Mouse (Mus musculus) megakaryocyte, embryonic 14.5 days (primary cell): ENCODE data around the gene Jsrp1.

ENCODE experiments used
- FLI1 ChIP-seq: IDR thresholded peaks from 2 replicates; pipeline ENCODE4 v1.6.1; 2012; ENCODE audit warnings: low read length, inconsistent platforms, mixed read lengths
- GATA1 ChIP-seq: IDR thresholded peaks from 3 replicates; pipeline ENCODE4 v1.6.1; 2012; ENCODE audit warnings: mixed read lengths, low read length, inconsistent platforms, borderline replicate concordance

DNA sequence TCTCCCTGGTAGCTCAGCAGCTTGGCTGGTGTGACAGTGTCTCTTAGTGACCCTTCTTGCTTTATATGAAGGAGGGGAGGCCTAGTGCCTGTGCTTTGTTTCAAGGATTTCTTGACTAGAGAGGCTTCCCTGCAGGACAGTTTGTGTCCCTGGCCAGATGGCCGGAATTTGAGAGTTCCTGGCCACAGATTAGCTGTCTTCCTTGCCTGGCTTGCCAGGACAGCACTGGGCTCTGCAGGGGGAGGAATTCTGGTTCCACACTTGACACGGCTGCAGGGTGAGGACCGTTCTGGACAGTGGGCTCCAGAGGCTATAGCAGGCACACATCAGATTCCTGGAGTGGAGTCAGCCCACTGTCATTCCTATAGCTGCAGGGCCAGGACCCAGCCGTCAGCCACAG lies 37.6 kb downstream of the Jsrp1 start:
- TF ChIP-seq GATA1, result no peak
- no peak for TF ChIP-seq FLI1
